Mouse (Mus musculus): ENCODE measurements around the gene Gabrb1.

Gabrb1 gene

GRCm38 (mm10) chr5:71828996-71829395 is 171.1 kb downstream of the Gabrb1 start:
- no peak for DNase-seq (ENCODE audit: low read depth, low spot score)

GRCm38 (mm10) chr5:71830342-71830741 is 172.4 kb downstream of the Gabrb1 start:
- no peak for DNase-seq (ENCODE audit: low read depth, low spot score)

GRCm38 (mm10) chr5:71842241-71842640 is 184.3 kb downstream of the Gabrb1 start:
- DNase-seq (ENCODE audit: low read depth, low spot score) = no peak

DNA sequence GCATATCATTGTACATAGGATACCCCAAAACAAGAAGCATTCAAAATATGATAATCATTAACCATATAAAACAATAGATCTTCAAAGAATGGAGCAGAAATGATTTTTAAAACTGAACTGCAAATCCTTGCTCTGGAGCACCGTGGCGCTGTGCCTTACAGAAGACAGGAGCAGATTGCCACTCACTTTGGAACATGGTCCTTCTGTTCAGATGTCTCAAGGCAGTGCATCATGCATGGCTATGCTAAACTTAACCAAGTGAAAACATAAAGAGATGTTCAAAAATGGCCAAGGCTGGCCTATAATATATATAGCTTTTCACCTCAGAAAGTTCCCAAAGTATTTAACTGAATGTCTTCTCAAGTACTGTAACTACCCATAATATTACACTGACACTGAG is 240.3 kb downstream of the Gabrb1 start:
- no peak for DNase-seq (ENCODE audit: low read depth, low spot score)

- no peak for DNase-seq (ENCODE audit: low read depth, low spot score)
Measured at GRCm38 (mm10) chr5:71903399-71903798, 245.5 kb downstream of the Gabrb1 start.

DNA sequence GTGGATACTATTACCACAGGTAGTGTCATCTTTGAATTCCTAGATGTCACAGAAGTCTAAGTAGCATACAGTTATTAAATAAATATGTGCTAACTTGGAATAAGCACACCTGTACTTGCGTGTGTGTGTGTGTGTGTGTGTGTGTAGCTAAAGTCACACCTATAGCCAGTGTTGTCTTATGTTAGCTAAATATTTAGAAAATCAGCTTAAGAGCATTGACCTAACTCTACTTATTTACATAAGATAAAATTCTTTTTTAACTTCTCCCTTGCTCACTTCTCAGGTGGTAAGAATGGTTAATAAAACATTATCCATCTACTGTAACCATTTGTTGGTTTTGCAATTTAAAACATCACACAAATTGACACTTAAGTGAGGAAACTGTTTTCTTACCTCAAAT is 256.1 kb downstream of the Gabrb1 start:
- no peak for DNase-seq (ENCODE audit: low read depth, low spot score)

- no peak for DNase-seq (ENCODE audit: low read depth, low spot score)
Measured at GRCm38 (mm10) chr5:71915711-71916110, 257.8 kb downstream of the Gabrb1 start.

DNA sequence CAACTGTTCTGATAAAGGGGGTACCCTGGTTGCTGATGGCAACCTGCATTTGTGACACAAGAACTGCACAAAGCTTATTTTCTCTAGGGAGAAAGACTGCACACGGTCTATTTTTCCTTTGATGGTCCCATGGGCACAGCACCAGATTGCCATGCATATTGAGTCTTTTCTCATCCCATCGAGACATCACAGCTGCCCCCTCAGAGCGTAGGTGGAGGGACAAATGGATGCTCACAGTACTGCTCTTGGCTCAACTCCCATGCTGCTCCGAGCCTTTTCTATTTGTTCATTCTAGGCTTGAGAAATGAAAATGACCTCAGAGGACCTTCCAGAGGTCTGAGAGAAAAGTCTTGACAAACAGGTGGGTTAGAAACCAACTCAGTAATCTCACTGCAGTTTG is 259.3 kb downstream of the Gabrb1 start:
- no peak for DNase-seq (ENCODE audit: low read depth, low spot score)

DNA sequence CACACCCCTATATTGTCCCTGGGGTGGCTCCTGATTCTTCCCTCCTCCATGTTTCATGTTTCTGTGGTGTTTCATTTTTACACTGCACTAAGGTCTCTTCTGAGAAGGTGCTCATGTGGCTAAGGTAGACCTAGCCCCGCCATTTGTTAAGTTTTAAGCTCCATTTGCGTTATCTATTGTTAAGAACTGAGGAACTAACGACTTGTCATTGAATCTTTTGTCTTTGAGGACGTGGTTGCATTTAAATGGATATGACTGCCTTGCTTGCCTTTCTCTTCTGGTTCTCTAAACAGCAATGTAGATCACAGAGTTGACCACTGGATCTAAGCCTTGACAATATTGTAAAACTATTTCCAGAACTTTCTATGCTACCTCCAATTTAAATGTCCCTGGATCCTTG is 265.7 kb downstream of the Gabrb1 start:
- no peak for DNase-seq (ENCODE audit: low read depth, low spot score)

DNA sequence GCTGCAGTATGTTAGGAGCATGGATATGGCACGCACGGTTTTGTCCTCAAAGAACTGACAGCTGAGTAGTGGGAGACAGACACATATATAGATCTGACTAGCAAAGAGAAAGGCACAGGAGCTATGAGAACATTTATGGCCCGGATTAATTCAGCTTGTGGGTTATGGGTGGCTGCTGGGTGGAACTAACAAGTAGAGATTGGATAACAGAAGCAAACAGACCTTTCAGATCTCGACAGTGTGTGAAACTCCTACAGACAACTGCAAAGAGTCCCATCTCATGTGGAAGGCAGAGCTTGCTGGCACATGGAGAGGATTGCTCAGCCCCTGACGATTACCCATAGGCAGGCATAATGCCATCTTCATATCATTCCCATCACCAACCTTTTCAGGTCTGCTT is 268.4 kb downstream of the Gabrb1 start:
- no peak for DNase-seq (ENCODE audit: low read depth, low spot score)

DNA sequence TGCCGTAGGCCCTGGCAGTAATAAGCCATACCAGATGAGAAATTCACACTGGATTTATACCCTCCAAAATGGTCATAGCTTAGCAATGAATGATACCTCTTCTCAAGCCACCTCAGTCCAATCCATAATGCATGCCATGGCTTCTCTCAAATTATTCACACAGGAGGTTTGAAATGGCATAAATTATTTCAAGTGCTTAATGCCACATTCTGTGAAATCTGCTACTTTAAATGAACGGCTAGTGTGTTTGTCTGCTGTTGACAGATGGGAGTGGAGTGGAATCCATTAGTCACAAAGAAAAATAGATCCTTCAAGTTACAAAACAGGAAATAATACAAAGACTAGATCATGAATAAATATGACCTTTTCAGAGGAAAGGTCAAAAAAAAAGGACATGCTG is 272.1 kb downstream of the Gabrb1 start:
- no peak for DNase-seq (ENCODE audit: low read depth, low spot score)

DNA sequence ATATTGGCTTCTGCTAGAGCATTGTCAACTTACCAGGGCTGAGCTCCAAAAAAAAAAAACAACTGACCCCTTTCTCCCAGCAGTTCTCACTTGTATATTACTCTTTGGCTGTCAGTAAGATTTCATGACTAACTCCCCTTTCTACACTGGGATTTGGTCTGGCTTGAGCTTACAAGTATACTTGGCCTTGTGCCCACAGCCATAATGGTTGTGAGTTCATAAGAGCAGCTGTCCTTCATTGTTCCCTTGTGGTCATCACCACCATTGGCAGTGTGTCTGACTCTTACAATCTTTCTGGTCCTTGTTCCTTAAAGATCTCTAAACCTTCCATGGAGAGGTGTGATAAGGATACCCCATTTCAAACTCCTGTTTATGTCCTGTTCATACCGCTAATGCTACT is 293.5 kb downstream of the Gabrb1 start:
- DNase-seq (ENCODE audit: low read depth, low spot score) = no peak

DNA sequence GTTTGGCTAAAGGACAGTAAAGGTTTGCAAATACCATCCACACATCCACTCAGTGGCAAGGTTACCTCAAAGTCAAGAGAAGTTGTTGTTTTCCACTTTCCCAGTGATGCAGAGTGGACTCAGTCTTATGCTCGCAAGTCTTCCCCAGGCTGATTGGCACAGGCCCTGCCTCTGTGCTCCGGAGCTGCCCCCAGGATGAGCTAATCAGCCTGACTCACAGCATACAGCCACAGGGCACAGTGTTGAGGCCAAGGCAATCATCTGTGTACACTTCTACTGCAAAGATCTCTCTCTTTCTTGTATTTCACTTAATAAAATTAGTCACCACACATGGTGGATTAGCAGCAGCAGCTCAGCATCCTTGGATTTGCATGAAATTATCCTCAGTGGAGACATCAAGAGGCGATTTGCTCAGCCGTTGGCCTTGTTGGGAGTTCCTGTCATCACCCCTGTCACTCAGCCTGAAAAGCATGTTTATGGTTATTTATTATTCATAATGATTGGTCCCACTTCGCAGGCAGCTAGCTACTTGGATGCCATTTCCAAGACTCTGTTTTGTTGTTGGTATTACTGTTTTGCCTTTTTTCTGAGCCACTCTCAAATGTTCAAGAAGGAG is 297.3 kb downstream of the Gabrb1 start:
- DNase-seq (ENCODE audit: low read depth, low spot score) = no peak

DNA sequence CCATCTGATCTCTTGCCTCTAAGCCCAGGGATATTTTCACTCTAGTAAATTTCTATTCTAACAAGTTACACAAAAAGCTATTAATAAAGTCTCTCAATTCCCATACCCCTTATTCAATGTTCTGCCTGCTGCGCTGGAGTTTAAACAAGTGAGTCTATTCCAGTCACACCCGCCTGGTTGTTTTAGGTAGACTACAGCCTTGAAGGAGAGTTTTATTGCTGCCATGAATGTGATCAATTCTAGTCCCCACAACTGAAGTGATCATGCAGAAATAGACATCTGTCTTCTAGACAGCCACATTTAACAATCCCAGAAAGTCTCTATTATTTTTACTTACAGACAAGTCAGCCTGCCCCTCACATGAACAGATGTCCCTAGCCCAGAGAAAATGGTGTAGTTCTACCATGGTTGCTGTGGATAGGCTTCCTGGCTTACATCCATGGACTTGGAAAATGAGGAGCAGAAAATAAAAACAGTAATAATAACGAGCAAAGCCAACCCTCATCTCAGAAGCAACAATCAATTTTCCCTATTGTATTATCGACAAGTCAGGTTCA is 307.0 kb downstream of the Gabrb1 start:
- no peak for DNase-seq (ENCODE audit: low read depth, low spot score)

- DNase-seq (ENCODE audit: low read depth, low spot score) = no peak
Measured at GRCm38 (mm10) chr5:71965529-71965928, 307.6 kb downstream of the Gabrb1 start.

DNA sequence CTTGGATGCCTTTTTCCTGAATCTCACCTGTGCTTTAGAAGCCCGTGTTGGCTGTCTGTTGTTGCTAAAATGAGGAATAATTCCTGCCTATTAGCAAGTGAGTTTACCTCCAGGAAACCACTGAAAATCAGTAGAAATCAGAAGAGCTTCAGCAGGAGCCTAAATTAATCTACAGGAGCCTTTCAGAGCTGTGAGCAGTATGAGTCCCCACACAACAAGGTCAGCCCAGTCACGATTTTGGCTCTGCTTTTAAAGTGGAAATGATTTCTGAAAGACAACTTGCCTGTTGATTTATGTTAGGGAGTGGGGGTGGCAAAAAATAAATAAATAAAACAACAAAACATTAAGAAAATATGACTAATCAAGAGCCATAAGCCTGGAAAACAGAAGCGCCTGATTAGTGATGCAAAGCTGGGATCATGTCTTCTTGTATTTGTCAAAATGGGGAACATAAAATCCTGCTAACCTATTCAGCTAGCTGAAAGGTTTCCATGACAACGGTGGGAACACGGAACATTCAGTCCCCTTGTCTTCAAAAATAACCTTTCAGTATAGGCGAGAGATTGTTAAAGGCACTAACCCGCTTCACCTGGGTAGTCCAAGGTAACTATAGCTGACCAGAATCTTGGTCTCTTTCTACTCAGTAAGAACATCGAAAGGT is 312.4 kb downstream of the Gabrb1 start:
- DNase-seq (ENCODE audit: low read depth, low spot score) = no peak

GRCm38 (mm10) chr5:71972831-71973230 is 314.9 kb downstream of the Gabrb1 start:
- no peak for DNase-seq (ENCODE audit: low read depth, low spot score)

GRCm38 (mm10) chr5:71976133-71976532 is 318.2 kb downstream of the Gabrb1 start:
- no peak for DNase-seq (ENCODE audit: low read depth, low spot score)

DNA sequence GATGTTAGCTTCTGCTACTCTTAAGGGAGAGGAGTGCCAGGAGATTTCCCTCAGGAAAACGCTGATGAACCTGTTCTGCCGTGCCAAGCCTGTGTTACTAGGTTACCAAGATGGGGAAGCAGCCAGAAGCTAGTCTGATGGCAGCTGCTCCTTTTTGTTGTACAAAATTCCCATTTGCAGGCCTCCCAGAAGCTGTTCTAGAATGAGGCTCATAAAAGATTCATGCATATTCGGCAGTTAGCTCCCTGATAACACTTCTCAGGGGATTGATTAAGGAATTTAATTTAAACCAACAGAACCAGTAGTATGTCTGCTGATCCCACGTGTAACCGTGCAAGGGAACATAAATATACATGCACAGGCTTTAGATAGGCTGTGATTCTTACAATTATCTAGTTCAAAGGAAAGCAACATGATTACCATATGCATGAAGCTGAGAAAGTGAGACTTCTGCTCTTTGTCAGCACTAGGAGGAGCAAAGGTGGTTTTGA is 318.7 kb downstream of the Gabrb1 start:
- no peak for DNase-seq (ENCODE audit: low read depth, low spot score)

GRCm38 (mm10) chr5:71986561-71986960 is 328.6 kb downstream of the Gabrb1 start:
- no peak for DNase-seq (ENCODE audit: low read depth, low spot score)

DNA sequence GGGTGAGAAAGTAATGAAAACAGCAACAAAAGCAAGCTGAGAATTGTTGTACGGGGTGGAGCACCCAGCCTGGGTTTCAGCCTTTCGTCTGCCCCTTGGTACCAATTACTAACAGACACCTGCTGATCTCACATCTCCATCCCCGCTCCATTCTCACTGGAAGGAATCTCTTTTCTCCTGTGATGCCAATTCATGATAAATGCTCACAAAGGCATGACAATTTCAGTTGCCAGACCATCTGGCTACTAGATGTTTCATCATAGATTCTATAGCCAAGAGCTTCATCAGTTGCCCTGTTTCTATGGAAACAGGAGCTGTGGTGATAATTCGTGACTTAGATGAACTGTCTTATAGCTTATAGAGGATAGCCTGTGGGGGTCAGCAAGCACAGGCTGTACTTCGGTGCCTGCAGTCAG is 329.1 kb downstream of the Gabrb1 start:
- DNase-seq (ENCODE audit: low read depth, low spot score) = no peak

DNA sequence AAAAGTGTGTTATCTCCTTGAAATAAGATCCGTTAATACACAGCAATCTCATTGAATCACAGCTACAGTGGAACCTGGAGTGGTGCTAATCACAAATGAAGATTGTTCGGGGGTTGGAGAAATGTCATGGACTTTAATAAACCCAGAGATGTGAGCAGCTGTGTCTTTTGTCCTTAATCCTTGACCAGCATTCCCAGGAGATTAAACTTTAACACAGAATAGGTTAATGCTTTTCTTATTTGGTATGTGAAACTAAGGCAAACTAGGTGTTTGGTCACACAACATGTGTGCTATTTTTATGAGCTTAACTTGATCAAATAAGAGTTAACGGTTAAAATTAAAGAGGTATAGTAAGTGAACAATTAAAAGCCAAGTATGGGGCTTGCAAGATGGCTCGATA is 341.6 kb downstream of the Gabrb1 start:
- DNase-seq (ENCODE audit: low read depth, low spot score) = no peak

- DNase-seq (ENCODE audit: low read depth, low spot score) = no peak
Measured at GRCm38 (mm10) chr5:72003811-72004435, 346.0 kb downstream of the Gabrb1 start.
